Mouse (Mus musculus) monocyte, adult 5-6 weeks (primary cell): ENCODE measurements at regions not wholly inside any gene's neighbourhood (a gene's known extent, or its start where the extent isn't known, plus 50 kb on each side); places are given as distances from the start of the nearest gene placed in this dataset.

ENCODE experiments used
- ATAC-seq: fragments of 153-309, 156-312 bp; replicated peaks from 2 replicates; pipeline ENCODE4 v1.8.0; 2017; ENCODE audit warnings: mild to moderate bottlenecking; ENCODE audit not compliant: low TSS enrichment, insufficient number of reproducible peaks, severe bottlenecking, poor library complexity, low FRiP score

DNA sequence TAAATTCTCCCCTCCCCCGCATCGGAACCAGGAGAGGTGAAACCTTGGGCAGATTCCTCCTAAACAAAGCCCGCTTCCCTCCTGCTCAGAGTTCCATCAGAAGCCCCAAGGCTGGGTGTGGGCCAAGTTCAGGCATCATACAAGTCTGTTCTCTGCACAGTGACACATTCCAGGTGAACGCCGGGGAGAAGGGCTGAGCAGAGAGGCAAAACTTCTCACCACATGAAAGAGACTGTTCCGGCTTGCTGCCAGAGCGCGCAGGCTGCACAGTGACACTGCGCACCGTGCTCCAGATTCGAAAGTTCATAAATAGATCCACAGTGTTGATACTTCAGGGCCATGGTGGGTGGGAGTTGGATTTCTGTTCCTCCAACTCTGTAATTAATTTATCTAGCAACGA is 171.1 kb upstream of the Rpl34 start:
- ATAC-seq = no peak

DNA sequence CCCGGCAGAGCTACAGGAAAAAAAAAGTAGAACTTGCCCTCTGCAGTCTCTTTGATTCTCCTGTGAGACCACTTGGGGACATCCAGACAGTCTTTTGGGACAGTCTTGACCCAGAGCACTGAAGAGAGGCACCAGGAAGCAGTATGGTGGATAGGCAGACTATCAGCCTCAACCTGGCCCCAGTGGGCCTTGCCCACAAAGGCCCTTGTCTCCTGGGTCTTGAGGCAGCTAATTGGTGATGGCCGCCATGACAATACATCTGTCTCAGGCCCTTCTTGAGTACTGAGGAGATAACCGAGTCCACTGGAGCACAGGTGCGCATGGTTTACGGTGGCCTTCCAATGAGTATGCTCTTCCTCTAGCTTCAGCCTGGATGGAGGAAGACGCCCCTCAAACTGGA is 170.6 kb upstream of the Rpl34 start:
- ATAC-seq = no peak

DNA sequence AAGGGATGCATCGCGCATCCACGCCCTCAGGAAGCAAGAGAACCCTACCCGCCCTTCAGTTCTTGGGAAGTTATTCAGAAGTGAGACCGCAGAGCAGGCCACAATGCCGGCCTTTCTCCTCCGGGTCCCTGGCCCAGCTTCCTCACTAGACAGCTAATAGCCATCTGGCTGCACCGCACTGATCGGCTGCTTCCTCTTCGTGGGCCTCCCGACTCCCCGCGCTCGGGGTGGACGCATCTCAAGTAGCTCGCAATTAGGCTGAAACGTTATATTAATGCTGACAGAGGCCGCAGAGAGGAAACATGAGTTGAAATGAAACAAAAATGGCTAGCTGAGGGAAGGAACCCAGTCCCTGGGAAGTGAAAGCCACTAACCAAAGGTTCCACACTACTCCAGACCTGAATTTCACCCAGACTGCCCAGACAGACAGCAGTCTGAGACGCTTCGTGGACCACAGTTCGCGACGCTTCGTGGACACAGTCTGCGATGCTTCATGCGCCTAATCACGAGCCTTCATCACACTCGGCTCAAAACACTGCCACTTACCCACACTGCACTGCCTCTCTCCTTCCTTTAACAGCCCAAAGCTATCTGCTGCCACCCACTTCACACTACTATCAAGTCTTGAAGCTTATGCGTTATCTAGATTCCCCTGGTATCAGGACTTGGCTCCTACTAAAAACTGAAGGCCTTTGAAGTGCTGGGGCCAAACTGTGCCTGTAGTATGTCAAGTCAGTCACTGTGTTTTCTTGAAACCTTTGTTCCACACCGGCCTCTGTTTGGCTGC is 170.0 kb upstream of the Rpl34 start:
- ATAC-seq = no peak

DNA sequence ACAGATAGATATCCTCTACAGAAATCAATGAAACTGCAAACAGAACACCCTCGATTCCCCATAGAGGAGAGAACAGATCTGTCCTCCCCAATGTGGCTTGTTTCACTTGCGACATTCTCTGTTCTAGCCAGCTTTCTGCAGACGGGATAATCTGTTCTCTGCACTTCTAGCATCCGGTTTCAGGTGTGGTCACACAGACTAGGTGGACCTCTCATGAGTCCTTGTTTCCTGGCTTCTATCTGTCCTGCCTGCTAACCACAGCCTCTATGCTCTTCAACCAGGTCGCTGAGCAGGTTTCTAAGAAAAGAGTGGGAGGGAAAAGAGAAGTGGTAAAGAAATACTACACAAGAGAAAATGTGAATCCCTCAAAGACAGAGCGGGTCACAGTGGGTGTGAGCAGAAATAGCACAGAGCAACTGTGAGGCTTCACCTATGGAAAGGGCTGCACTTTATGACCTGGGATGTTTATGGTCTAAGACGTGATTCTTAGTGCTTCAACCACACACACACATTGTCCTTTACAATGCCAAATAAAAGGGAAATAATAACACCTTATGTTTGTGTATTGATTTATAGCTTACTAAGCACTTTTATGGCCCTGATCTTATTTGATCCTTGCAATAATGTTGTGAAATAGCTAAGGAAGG is 164.1 kb upstream of the Rpl34 start:
- ATAC-seq = no peak

DNA sequence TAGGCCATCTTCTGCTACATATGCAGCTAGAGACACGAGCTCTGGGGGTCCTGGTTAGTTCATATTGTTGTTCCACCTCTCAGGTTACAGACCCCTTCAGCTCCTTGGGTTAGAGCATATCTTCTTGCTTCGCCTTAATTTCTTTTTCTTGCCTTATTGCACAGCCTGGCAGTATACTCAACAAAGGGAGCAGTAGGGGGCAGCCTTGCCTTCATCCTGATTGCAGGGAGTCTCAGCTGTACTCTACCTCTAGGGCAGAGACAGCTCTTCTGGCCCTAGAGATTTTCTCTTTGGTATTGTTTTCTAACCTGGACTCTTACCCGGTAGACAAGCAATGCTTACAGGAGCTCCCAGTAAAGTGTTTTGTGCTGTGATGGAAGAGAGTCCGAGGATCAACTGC is 161.1 kb upstream of the Rpl34 start:
- no peak for ATAC-seq

DNA sequence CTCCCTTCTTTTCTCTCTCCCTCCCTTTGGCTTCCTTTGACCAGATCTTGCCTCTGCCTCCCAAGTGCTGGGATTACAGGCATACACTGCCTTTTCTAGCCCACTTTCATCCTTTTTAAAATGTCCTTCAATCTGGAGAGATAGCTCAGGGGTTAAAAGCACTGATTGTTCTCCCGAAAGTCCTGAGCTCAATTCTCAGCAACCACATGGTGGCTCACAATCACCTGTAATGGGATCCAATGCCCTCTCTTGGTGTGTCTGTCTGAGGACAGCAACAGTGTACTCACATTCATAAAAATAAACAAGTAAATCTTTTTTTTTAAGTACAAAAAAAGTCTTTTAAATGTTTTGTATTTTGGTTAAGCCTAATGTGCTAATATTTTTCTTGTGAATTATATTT is 158.4 kb upstream of the Rpl34 start:
- no peak for ATAC-seq

DNA sequence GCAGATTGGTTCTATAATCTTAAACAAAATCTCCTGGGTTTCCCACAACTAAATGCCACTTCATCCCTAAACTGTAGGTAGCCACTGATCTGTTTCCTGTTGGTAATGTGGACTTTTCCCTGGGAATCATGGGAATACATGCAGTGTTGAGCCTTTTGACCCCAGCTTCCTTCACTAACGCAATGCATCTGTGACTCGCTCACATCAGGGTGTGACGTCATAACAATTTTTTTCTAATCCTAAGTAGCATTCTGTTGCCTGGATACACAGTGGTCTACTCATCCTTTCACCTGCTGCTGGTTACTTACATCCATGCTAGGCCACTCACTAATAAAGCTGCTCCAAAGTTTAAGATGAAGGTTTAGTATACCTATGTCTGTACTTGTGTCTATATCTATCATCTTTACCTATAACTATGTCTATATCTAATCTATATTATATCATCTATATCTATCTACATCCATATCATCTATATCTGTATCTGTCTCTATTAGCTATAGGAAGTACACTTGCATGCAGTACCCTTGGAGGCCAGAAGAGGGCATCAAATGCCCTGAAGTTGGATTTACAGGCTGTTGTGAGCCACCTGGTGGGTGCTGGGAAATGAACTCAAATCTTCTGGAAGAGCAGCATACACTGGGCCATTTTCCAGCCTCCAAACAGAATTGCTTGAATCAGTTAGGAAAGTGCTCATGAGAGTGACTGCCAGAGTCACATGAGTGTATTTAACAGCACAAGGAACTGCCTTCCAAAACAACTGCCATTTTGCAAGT is 157.5 kb upstream of the Rpl34 start:
- ATAC-seq = no peak

DNA sequence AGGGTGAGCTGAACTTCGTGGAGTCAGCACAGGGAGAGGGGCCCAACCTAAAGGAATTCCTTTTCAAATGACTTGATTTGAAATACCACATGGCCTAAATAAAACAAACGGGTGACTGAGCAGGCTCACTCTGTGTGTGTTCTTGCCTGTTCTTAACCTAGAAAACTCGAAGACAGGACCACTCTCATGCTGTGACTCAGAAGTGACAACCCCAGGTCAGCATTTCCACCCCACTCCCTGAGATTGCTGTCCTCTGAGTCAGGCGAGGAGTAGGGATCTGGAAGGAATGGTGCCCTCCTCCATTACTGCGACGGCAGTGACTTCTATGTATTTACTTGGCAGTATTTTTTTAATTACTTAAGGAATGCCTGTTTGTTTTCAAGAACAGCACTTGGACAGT is 155.8 kb upstream of the Rpl34 start:
- ATAC-seq = no peak

DNA sequence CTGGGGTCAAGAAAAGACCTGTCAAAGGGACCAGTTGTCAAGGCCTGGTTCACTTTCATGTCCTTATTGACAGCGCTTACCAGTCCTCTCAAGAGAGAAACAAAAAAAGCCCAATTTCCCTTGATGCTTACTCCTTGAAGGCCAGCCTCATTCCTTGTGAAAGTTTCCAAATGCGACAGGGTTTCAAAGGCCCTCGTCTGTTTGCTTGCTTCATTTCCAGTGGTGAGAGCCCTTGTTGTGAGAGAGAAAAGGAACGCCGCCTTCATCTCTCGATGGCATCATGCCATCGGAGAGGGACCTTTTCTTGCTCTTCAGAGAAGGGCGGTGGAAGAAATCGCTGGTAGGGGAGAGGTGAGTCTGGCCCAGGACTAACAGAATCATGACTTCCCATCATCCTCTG is 154.2 kb upstream of the Rpl34 start:
- no peak for ATAC-seq

DNA sequence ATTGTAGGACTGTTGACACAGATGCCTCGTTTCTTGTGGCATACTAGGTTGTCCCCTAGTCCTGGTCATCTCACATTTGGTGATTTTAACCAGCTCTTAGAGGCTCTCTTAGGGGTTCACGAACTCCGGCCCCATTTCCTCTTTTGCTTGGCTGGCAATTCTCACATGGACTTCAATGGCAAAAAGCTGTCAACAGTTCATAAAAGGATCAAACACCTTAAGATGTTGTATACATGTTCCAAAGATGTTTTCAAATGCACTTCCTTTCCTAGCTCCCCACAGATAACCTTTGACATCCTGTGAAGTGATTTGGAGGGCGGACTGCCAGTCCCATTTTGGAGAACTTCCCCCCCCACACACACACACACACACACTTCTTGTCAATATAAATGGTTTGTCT is 153.7 kb upstream of the Rpl34 start:
- no peak for ATAC-seq

DNA sequence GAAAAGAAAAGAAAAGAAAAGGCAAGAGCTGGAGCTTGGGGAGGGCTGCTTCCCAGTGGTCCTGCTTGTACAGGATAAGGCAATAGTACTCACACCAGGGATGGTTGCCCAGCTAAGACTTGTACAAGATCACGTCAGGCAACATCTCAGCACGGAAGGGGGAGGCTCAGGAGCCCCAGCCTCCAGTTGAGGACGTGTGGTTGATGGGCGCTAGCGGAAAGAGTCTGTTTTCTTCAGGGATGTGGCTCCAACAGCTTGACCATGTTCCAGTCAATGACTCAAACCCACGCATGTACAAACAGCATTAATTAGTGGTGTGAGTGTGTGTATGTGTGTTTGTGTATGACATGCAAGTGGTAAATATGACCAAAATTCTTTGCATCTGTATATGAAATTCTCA is 153.1 kb upstream of the Rpl34 start:
- ATAC-seq = no peak

DNA sequence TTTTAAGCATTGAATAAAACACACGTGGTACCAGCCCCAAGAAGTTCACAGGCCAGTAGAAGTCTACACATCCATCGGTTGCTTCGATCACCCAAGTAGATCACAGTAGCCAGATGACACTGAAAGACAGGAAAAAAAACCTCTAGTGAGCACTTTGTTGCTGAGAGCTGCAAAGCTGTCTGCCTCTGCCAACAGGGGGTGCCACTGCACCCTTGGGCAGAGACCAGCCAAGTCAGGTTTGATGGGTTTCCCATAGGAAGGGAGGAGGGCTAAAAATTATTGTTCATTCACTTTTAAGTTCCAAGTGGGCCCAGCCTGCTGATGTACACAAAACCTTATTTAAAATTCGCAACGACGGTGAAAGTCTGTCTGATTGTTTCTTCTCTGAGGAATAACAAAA is 150.3 kb upstream of the Rpl34 start:
- no peak for ATAC-seq

DNA sequence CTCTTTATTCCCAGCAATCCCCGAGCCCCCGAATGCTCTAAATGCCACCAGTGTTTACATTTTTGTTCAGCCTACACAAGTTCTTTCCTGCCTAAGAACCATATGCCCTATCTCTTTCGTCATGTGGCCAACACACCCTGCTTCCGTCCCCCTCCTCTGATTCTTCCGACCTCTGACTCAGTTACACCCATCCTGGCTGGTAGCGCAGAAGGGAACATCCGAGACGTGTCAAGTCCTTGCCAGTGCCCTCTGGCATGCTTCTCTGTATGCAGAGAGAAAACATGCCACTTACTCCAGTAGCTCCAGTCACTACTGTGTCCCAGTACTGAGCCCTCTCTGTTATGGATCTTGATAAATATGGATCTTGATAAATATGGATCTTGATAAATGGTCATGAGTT is 149.3 kb upstream of the Rpl34 start:
- ATAC-seq = no peak

DNA sequence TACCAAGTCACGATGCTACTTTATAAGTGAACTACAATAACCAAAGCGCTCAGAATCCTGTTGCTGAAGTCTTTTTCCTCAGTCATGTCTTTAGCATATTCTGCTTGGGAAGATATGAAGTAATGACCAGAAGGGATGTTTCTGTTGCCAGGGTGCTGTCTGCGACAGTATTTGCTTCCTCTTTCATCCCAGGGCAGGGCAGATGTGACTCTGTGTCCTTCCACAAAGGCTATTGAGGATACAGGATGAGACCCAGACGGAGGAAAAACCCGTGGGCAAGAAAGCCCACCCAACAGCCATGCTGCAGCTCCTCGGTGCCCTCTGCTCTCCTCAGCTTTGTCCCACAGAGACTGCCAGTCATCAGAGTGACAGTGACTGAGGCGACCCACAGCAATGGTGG is 148.6 kb upstream of the Rpl34 start:
- ATAC-seq = no peak

DNA sequence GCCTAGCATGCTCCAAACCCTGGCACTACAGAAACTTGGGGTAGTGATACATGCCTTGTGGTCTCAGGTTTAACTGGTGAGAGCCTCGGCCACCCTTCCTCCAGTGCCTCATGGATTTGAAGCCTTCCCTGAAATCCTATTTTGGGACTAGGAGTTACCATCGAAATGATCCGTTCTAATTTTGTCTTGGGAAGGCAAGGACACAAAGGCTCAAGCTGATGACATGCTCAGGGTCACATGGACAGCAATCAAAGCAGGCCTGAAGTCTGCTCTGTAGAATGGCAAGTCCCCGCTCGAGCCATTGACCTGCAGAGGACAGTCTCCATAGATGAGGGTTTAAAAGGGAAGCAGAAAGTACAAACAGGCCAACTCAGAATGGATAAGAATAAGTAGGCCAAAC is 147.8 kb upstream of the Rpl34 start:
- ATAC-seq = no peak

DNA sequence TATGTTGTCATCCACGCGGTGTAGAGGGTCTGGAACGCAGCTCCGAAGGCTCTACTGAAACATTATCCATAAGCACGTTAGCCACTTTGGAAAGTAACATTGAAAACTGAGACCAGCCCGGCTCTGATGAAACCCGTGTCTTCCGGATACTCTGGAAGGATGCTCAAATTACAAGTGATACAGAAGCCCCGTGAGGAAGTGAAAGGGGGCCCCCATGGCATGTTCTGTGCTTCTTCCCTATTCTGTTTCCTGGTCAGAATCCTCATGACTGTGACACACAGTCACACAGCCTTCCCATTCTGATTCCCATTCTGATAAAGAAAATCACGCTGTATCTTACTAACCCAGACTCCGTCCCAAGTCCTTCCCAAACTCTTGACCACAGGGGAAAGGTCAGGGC is 143.5 kb upstream of the Rpl34 start:
- ATAC-seq = no peak

DNA sequence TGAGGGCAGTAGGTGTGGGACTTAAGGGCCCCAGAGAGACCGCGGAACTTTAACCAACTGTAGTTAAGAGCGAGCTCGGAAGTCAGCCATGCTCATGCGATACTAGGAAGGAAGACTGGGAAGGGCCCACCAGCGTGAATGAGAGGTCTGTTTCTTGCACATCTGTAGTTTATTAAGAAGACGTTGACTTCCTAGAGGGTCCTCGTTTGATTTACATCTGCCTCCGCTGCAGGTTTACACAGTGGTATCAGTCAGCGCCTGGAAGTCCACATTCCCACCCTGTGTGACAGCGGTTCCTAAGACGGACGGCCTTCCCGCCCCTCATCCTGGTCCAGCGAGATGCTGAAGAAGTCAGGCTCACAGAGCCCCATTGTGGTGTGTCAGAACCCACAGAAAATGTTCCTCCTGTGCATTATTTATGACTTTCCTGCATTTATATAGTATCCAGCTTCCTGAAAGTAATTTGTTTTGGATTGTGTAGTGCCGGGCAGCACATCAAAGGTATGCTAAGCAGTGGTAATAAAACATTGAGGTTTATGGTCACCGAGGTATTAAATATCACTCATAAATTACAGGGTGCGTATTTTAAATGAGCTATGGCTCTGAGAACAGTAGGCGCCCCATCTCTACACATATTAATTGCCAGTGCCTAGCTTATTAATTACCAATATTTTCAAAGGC is 136.9 kb upstream of the Rpl34 start:
- no peak for ATAC-seq

DNA sequence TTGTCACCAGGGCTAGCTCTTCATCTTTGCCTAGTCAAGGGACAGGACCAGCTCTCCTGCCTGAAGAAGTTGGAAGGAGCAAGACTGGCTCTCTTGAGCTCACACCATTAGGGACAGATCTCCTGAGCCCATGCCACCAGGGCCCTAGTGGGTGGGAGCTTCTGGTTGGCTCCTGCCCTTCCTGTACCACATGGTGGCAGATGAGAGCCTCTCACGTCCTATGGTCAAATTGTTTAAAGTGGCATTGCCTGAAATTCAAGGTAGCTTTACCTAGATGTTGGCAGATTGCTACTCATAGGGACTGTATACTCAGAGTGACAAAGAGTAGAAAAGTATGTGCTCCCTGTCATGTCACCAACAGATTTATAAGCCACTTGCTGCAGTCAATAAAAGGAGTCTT is 134.6 kb upstream of the Rpl34 start:
- ATAC-seq = no peak

DNA sequence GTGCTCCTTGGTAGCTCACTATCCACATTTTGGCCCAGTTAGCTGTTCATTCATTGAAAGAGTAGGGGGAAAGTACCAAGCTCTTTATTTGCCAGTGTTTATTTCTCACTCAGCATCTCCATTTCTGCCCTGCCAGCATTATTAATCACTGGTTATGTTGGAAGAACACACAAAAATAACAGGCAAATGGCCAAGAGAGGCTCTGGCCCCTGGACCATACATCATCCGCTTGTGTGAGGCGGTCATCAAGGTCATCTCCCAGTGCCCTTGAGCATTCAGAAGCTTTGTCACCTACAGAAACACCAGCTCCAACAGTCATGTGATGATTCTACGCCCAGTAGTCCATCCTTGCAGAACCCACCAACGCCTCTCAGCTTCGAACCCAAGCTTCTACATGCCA is 133.2 kb upstream of the Rpl34 start:
- ATAC-seq = no peak
